Mouse (Mus musculus) kidney, postnatal 0 days (tissue): ENCODE measurements around the gene Gm10392. TPM values are rescaled to one million over a fixed set of nuclear protein-coding genes. Genes with fewer than 3 reads are reported as not detected.
"Not testable (repeated sequence)": the region's sequence is repeated elsewhere in the genome, so short reads cannot be mapped to it uniquely, and the experiment has no call there.

Source experiments
- ATAC-seq: fragments of 200-750 bp; cut with Nextera tagmentation; replicated peaks from 2 replicates; pipeline ENCODE4 v1.8.0; 2017; ENCODE audit warnings: low read depth, moderate number of reproducible peaks, moderate TSS enrichment, moderate library complexity; ENCODE audit not compliant: low FRiP score
- DNase-seq: peaks from one replicate; pipeline ENCODE4 v3.0.0-alpha.2; 2016; ENCODE audit warnings: low spot score
- H3K27ac ChIP-seq: fragments of 300-500 bp; sonication (generic); 2 replicates; pipeline ENCODE4 v1.5.1; 2014; ENCODE audit warnings: mild to moderate bottlenecking
- H3K27me3 ChIP-seq: fragments of 300-500 bp; sonication (generic); 2 replicates; pipeline ENCODE4 v1.6.1; 2014; ENCODE audit warnings: low read length, mixed read lengths; ENCODE audit not compliant: insufficient read depth
- H3K36me3 ChIP-seq: fragments of 300-500 bp; sonication (generic); 2 replicates; pipeline ENCODE4 v1.6.1; 2014; ENCODE audit warnings: low read length, mixed read lengths; ENCODE audit not compliant: insufficient read depth
- H3K4me1 ChIP-seq: fragments of 300-500 bp; sonication (generic); replicated peaks from 2 replicates; pipeline ENCODE4 v1.6.1; 2014; ENCODE audit warnings: antibody characterized with exemption, low read length, mixed read lengths; ENCODE audit not compliant: insufficient read depth
- H3K4me2 ChIP-seq: fragments of 300-500 bp; sonication (generic); 2 replicates; pipeline ENCODE4 v1.6.1; 2014; ENCODE audit warnings: mild to moderate bottlenecking, low read length, moderate library complexity, mixed read lengths
- H3K4me3 ChIP-seq: fragments of 300-500 bp; sonication (generic); replicated peaks from 2 replicates; pipeline ENCODE4 v1.5.1; 2014; ENCODE audit warnings: low read depth, low read length
- H3K9ac ChIP-seq: fragments of 300-500 bp; sonication (generic); 2 replicates; pipeline ENCODE4 v1.6.1; 2014; ENCODE audit warnings: low read depth, low read length
- H3K9me3 ChIP-seq: fragments of 300-500 bp; sonication (generic); replicated peaks from 2 replicates; pipeline ENCODE4 v1.6.1; 2016; ENCODE audit warnings: low read length, inconsistent platforms, mixed read lengths
- CTCF ChIP-seq: IDR thresholded peaks from 2 replicates; pipeline ENCODE4 v1.5.1; 2016; ENCODE audit warnings: antibody characterized with exemption, low read depth, mild to moderate bottlenecking, moderate library complexity
- WGBS: fragments of 180-500 bp; shearing (Covaris S2); extraction: QIAGEN DNeasy Blood & Tissue Kit; methylation state at CpG from one replicate; pipeline ENCODE4 v1.1.7; 2014; 5-methylcytosine and 5-hydroxymethylcytosine counted together
- polyA plus RNA-seq: library from polyadenylated mRNA; unstranded; fragments of >200 nt; fragmentation: Nextera tagmentation; extraction: Ambion mirVana; gene quantifications from 2 replicates; pipeline ENCODE4 v1.2.1, GENCODE M21; 2015

Gm10392 gene
- polyA plus RNA-seq, result not detected in 2 replicates

DNA sequence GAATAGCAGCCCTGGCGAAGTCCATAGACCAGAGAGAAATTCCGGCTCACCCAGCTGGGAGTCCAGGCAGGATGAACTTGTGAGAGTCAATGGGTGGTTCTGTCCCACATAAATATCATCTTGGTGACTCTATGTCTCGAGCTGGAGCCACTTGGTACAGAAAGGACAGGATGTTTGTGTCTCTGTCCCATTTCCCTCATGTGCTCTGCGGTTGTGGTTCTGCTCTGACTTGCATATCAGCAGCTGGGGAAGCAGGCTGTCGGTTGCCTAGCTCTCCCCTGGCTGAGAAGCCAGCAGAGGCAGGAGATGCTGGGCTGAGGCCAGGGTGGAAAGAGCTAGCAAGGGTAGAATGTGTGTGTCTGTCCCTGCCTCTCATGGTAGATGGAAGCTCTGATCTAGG lies at the start of gene Gm10392:
Gene Gm10392 (minus strand): TSS at position 156 of the 400 bp plus-strand sequence.
- TF ChIP-seq CTCF, result no peak
- Histone ChIP-seq H3K4me3 (no peak within 1 kb of the TSS), H3K4me1 (peaks cover 12% of the 10 kb centered on the region), H3K36me3 (no peaks in the 10 kb centered on the region), H3K9ac (no peak within 1 kb of the TSS), H3K4me2 (no peak within 1 kb of the TSS), H3K27me3 (no peaks in the 10 kb centered on the region), H3K9me3 (no peaks in the 10 kb centered on the region), H3K27ac (no peak within 1 kb of the TSS)
- DNase-seq, result no peak
- 58% methylated on average over 5 of the region's 5 CpGs for WGBS
- ATAC-seq, result no peak

DNA sequence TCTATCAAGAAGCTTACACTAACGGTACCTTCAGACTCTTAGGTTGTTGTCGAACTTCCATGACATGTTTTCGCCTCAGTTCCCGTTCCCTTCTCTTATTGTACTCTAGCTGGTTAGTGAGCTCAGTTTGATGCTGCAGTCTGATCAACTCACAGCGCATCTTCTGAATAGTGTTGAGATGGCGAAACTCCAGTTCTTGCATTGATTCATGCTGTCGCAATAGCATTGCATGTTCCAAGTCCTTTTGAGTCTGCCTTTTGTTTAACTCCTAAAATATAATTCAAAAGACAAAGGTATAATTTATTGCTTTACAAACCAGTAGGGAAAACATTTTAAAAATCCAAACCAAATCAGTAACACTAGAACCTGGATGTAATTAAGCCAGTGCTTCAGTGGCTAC lies 26.3 kb upstream of the Gm10392 start:
- TF ChIP-seq CTCF, result no peak
- ATAC-seq, result no peak
- no peak overlapping the region for H3K4me2 ChIP-seq
- no peak overlapping the region for H3K27ac ChIP-seq
- H3K4me3 ChIP-seq, result no peak overlapping the region
- H3K9ac ChIP-seq, result no peak overlapping the region
- DNase-seq, result no peak
- no peaks in the 10 kb centered on the region for H3K27me3 ChIP-seq
- H3K9me3 ChIP-seq, result no peaks in the 10 kb centered on the region
- WGBS, result 96% methylated on average over 7 of the region's 7 CpGs
- H3K4me1 ChIP-seq, result no peaks in the 10 kb centered on the region
- peaks cover 49% of the 10 kb centered on the region for H3K36me3 ChIP-seq

DNA sequence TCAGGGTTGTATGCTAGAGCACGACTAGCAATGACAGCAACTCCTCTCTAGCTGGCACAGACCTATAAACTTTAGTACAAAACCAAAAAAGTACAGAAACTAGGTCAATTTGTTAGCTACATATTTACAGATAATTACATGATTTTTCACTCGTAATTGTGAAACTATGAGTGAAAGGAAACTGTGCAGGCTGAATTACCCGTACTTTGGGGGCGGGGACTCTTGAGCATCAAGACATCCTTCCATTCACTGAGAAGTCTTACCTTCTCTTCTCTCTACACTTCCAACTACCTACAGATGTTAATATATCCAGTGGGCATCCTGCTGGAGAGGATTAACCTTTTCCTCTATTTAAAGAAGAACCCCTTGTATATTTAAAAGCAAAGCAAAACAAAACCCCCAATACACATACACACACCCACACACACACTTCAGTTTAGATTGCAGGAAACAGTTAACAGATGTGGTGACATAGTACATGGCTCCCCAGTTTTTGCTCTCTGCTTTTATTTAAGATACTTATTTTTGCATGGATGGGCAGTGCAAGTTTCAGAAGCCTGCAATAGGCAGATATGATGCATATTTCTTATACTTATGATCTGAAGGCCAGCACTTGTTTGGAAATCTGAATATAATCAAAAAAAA lies 13.3 kb upstream of the Gm10392 start:
- Histone ChIP-seq H3K9ac (no peak overlapping the region), H3K27me3 (no peaks in the 10 kb centered on the region)
- no peak for ATAC-seq

DNA sequence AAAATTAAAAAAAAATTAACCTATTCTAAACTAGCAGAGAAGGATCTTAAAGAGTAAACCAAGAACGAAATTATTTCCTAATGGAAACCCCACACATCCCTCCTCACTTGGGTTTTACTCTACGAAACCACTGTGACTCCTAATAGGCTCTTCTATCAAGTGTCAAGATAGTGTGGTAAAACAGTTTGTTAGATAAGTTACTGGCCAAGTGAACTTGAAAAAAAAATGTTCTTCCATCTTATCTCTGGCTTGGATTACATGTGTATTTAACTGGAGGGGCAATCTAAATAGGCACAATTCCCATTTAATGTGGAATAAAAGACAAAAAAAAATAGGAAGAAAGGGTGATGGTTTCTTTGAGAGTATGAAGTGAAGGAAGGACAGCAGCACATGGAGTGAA lies 11.9 kb upstream of the Gm10392 start:
- no peak for TF ChIP-seq CTCF
- DNase-seq (no peak), ATAC-seq (no peak)
- H3K4me1 ChIP-seq, result no peaks in the 10 kb centered on the region
- H3K9me3 ChIP-seq, result no peaks in the 10 kb centered on the region
- H3K4me3 ChIP-seq, result no peak overlapping the region
- no peak overlapping the region for H3K9ac ChIP-seq
- H3K27ac ChIP-seq, result no peak overlapping the region
- 0 out of 2 replicates have a peak, but pooled peaks cover 1% of the 10 kb centered on the region for H3K36me3 ChIP-seq
- no peaks in the 10 kb centered on the region for H3K27me3 ChIP-seq
- WGBS, result 92% methylated on average over 2 of the region's 2 CpGs
- no peak overlapping the region for H3K4me2 ChIP-seq

More for the DNA sequence above, 13.3 kb upstream of the Gm10392 start:
- DNase-seq, result no peak
- no peaks in the 10 kb centered on the region for H3K9me3 ChIP-seq
- no peak overlapping the region for H3K4me2 ChIP-seq
- H3K36me3 ChIP-seq, result peaks cover 9% of the 10 kb centered on the region; the same call in 1 of the 2 replicates
- no peak for TF ChIP-seq CTCF
- H3K4me1 ChIP-seq, result no peaks in the 10 kb centered on the region
- no peak overlapping the region for H3K4me3 ChIP-seq
- 90% methylated on average over 4 of the region's 4 CpGs for WGBS
- H3K27ac ChIP-seq, result no peak overlapping the region

DNA sequence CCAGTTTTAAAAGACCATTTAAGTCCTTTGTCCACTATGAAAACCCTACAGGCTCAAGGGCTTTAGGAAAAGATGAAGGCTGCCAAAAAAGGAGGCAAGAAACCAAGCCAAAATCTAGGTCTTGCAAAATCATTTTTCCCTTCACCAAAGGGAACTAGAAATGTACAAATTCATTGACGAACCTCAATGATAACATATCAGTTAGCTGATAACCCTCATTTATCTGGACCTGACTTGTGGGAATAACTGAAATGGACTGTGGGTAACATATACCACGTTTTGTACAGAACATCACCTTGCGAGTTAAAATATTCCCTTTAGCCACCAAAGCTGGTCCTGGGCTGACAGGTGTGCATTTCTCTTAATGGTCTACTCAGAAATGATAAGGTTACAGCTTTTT lies 10.6 kb upstream of the Gm10392 start:
- no peak overlapping the region for H3K27ac ChIP-seq
- no peak for DNase-seq
- no peak overlapping the region for H3K9ac ChIP-seq
- no peaks in the 10 kb centered on the region for H3K4me1 ChIP-seq
- no peak overlapping the region for H3K4me3 ChIP-seq
- no peaks in the 10 kb centered on the region for H3K36me3 ChIP-seq
- ATAC-seq, result no peak
- no peak for TF ChIP-seq CTCF
- H3K27me3 ChIP-seq, result no peaks in the 10 kb centered on the region
- no peaks in the 10 kb centered on the region for H3K9me3 ChIP-seq
- no peak overlapping the region for H3K4me2 ChIP-seq
- 79% methylated on average over 3 of the region's 3 CpGs for WGBS

DNA sequence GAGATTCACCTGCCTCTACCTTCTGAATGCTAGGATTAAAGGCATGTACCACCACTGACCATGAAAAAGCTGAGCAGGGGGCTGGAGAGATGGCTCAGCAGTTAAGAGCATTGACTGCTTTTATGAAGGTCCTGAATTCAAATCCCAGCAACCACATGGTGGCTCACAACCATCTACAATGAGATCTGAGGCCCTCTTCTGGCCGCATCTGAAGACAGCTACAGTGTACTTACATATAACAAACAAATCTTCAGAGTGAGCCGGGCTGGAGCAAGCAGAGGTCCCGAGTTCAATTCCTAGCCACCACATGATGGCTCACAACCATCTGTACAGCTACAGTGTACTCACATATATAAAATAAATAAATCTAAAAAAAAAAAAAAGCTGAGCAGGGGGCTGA lies 9.4 kb upstream of the Gm10392 start:
- not testable (repeated sequence) for H3K9ac ChIP-seq, DNase-seq, ATAC-seq, H3K36me3 ChIP-seq, H3K4me2 ChIP-seq, H3K27me3 ChIP-seq, H3K27ac ChIP-seq, H3K4me3 ChIP-seq, H3K4me1 ChIP-seq, H3K9me3 ChIP-seq
- peak; percentile 3; the same call in 1 of the 2 replicates for TF ChIP-seq CTCF
- WGBS, result 85% methylated on average over 3 of the region's 3 CpGs
